Mouse (Mus musculus) spleen, adult 2 months (tissue): Measurements from ENCODE around the gene Bcdin3d. TPM values are rescaled to one million over a fixed set of nuclear protein-coding genes. Genes with fewer than 3 reads are reported as not detected.
"Not testable (repeated sequence)": the region's sequence is repeated elsewhere in the genome, so short reads cannot be mapped to it uniquely, and the experiment has no call there.

ENCODE experiments used
- DNase-seq, 2 experiments: peaks; one replicate each; pipeline versions ENCODE4 v3.0.0 to v3.0.0-alpha.2; 2012 to 2021; ENCODE audit warnings: low spot score in 2 of 2, low read depth in 1 of 2
- H3K27ac ChIP-seq: fragments of 200-500 bp; 2 replicates; pipeline ENCODE4 v1.5.1; 2012; ENCODE audit warnings: low read length, inconsistent platforms; ENCODE audit not compliant: insufficient read depth
- H3K27me3 ChIP-seq: fragments of 200-500 bp; 2 replicates; pipeline ENCODE4 v1.6.1; 2012; ENCODE audit warnings: mild to moderate bottlenecking, moderate library complexity, low read length, inconsistent platforms; ENCODE audit not compliant: control insufficient read depth, insufficient read depth
- H3K36me3 ChIP-seq: fragments of 200-500 bp; 2 replicates; pipeline ENCODE4 v1.6.1; 2012; ENCODE audit warnings: mild to moderate bottlenecking, low read length, inconsistent platforms; ENCODE audit not compliant: control insufficient read depth, insufficient read depth
- H3K4me1 ChIP-seq: fragments of 200-500 bp; 2 replicates; pipeline ENCODE4 v1.6.1; 2011; ENCODE audit warnings: inconsistent platforms; ENCODE audit not compliant: control insufficient read depth, insufficient read depth, insufficient read length
- H3K4me3 ChIP-seq: fragments of 200-500 bp; 2 replicates; pipeline ENCODE4 v1.5.1; 2011; ENCODE audit warnings: mild to moderate bottlenecking, inconsistent platforms; ENCODE audit not compliant: insufficient read depth, insufficient read length; ENCODE audit errors: extremely low read depth
- CTCF ChIP-seq: fragments of 200-500 bp; IDR thresholded peaks from 2 replicates; pipeline ENCODE4 v1.5.1; 2011; ENCODE audit warnings: mild to moderate bottlenecking, inconsistent platforms; ENCODE audit not compliant: insufficient read depth, insufficient read length, insufficient replicate concordance; ENCODE audit errors: extremely low read depth
- POLR2A ChIP-seq: fragments of 200-500 bp; IDR thresholded peaks from 2 replicates; pipeline ENCODE4 v1.6.1; 2011; ENCODE audit warnings: low read depth, low read length, inconsistent platforms
- WGBS: fragments of 180-500 bp; shearing (Covaris S2); methylation state at CpG from one replicate; pipeline ENCODE4 v1.1.7; 2018; 5-methylcytosine and 5-hydroxymethylcytosine counted together
- polyA plus RNA-seq: library from polyadenylated mRNA; depleted of rRNA; stranded (reverse); fragments of >200 nt; gene quantifications from 2 replicates; pipeline ENCODE4 v1.2.3, GENCODE M21; 2012

Gene Bcdin3d
- polyA plus RNA-seq, 1 experiment = 5.1 TPM

DNA sequence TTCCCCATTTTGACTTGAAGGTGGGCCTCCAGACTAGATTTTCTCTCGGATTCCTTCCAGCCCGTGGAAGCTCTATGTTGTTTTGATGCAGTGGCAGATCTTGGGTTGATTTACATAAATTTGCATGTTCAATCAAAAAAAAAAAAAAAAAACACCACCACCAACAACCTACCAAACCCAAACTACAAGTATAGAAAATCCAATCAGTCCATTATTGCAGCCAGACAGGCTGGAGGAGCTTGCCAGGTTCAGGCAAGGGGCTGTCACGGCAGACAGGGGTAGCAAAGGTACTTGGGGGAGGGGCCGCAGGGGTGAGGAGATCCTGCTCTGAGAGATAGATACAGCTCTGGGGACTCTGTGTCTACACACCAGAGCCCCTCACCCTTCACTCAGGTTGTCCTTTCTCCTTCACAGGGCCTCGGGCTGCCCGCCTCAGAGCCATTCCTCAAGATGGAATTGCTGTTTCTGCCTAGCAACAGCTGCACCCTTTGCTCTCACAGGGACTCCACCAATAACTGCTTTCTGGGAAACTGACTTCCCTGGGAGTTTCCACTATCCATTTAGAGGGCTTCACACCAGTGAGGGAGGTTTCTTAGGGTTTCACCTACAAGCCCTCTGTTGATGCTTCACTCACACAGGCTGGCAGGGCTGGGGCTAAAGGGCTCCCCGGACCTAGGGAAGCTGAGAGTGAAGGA is 19.8 kb downstream of the Bcdin3d start:
- H3K4me3 ChIP-seq = no peak overlapping the region
- H3K27ac ChIP-seq = no peak overlapping the region
- no peaks in the 10 kb centered on the region for H3K27me3 ChIP-seq
- DNase-seq = no peak
- TF ChIP-seq POLR2A (no peak), CTCF (no peak)
- peaks cover 5% of the 10 kb centered on the region; the same call in 1 of the 2 replicates for H3K4me1 ChIP-seq
- no peaks in the 10 kb centered on the region for H3K36me3 ChIP-seq
- 85% methylated on average over 7 of the region's 7 CpGs for WGBS

DNA sequence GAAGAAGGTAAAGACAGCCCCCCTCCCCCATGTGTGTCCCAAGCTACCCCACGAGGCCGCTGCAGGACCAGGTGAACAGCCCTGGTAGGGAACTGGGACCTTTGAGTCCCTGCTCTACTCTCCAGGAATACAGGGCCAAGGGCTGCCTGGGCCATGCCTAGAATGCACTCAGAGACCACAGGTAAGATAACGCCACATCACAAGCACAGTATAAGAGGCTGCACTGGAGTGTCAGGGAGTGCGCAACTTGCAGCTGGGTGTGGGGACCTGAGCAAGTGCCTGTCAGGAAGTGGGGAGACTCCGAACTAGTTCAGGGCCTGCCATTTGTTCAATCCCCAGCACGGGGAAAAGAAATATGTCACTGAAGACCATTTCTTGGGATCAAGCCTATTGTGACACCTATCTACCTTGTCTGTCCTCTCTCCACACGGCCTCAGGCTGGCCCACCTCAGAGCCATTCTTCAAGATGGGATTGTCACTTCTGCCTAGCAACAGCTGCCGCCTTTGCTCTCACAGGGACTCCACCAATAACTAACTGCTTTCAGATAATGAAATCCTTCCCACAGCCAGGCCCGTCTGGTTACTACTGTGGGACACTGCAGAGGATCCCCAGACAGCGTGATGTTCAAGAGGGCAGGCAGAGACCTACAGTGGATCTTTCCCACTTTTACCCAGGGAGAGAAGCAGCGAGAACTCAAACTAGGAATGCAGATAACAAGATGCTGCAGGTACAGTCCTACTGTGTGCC is 21.2 kb downstream of the Bcdin3d start:
- Histone ChIP-seq H3K36me3 (no peaks in the 10 kb centered on the region), H3K4me1 (peaks cover 12% of the 10 kb centered on the region; the same call in 1 of the 2 replicates), H3K4me3 (no peak overlapping the region), H3K27ac (no peak overlapping the region), H3K27me3 (no peaks in the 10 kb centered on the region)
- 84% methylated on average over 11 of the region's 11 CpGs for WGBS
- no peak for DNase-seq
- TF ChIP-seq CTCF = no peak
- no peak for TF ChIP-seq POLR2A

DNA sequence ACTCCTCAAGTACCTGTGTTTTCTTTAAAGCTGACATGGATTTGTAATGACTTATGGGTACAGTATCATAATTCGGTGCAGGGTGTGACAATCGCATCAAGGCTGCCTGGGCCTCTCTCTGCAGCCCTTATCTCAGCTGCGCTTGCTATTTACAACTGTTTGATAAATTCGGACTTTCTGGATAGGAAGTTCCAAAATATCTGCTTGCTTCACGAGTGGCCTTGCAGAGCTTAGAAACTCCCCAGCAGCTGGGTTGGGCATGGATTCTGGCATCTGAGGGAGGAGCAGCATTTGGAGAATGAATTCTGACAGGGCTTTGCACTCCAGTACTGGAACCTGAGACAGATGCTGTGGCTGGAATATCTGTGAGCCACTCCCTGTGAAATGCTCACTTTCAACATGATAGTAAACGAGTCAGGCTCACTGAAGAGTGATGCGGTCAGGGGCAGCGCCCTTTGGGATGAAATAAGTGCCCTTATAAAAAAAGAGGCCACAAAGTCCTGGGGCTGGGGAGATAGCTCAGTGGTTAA is 24.7 kb downstream of the Bcdin3d start:
- H3K36me3 ChIP-seq = no peaks in the 10 kb centered on the region
- H3K27me3 ChIP-seq = no peaks in the 10 kb centered on the region
- TF ChIP-seq CTCF (no peak), POLR2A (no peak)
- peaks cover 9% of the 10 kb centered on the region; the same call in 1 of the 2 replicates for H3K4me1 ChIP-seq
- no peak overlapping the region for H3K4me3 ChIP-seq
- WGBS = 59% methylated on average over 8 of the region's 8 CpGs
- 0 out of 2 replicates have a peak overlapping the region, but pooled peaks have one; percentile 5 for H3K27ac ChIP-seq
- no peak for DNase-seq

DNA sequence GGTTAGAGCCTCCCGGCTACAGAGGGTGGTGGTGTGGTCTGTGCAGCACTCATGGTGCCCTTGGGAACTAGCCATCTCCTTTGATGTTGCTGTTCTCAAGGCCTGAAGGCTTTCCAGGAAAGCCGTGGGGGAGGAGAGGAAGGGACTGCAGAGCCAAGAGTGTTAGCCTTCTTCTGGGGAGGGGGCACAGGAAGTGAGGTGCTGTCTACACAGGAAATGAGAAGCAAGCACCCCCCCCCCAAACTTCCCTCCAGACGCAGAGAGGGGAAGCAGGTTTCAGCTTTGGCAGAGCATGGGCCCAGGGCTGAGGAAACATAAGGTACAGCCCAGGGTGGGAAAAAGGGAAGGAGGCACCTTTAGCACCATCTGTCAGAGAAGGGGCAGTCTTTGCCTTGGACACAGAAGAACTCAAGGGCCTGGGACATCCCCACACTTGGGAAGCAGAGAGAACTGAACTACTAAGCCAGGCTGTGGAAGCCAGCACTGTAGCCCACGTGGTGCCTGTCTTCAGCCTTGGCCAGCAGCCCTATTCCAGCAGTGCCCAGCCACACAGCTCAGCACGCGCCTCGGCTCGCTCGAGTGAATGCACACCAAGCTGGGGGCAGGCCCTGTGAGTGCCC is 25.3 kb downstream of the Bcdin3d start:
- 28% methylated on average over 9 of the region's 9 CpGs for WGBS
- DNase-seq = no peak
- no peaks in the 10 kb centered on the region for H3K36me3 ChIP-seq
- H3K27ac ChIP-seq = 0 out of 2 replicates have a peak overlapping the region, but pooled peaks have one; percentile 5
- TF ChIP-seq POLR2A (no peak), CTCF (no peak)
- peaks cover 9% of the 10 kb centered on the region; the same call in 1 of the 2 replicates for H3K4me1 ChIP-seq
- no peaks in the 10 kb centered on the region for H3K27me3 ChIP-seq
- H3K4me3 ChIP-seq = no peak overlapping the region

DNA sequence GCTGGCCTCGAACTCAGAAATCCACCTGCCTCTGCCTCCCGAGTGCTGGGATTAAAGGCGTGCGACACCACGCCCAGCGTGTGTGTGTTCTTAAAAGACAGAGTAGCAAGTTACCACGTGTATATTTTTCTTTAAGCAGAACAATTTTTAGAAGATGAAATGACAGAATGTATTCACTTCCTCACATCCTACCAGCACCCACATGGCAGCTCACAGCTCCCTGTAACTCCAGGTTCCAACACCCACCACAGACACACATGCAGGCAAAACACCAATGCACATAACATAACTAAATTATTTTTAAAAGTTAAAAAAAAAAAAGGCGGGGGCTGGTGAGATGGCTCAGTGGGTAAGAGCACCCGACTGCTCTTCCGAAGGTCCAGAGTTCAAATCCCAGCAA is 28.4 kb downstream of the Bcdin3d start:
- not testable (repeated sequence) for H3K27ac ChIP-seq, H3K27me3 ChIP-seq, DNase-seq, H3K36me3 ChIP-seq, H3K4me1 ChIP-seq, H3K4me3 ChIP-seq
- 85% methylated on average over 10 of the region's 10 CpGs for WGBS

DNA sequence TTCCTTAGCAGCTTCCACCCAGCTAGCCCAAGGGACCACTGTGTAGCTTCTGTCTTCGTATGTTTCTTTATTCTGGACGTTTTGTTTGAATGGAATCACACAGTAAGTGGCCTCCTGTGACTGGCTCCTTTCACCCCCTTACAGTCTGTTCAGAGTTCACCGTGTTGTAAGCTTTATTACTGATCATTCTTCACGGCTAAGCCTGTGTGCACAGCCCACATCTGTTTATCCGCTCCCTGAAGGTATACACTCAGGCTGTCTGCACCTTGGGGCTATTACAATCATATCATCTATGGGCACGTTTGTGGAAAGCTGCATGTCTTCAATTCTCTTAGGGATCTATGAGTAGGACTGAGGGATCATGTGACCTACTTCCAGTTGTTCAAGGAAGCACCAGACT is 29.0 kb downstream of the Bcdin3d start:
- DNase-seq = no peak
- Histone ChIP-seq H3K27ac (no peak overlapping the region), H3K4me3 (no peak overlapping the region), H3K4me1 (peaks cover 9% of the 10 kb centered on the region; the same call in 1 of the 2 replicates), H3K36me3 (no peaks in the 10 kb centered on the region), H3K27me3 (no peaks in the 10 kb centered on the region)
- TF ChIP-seq CTCF = no peak
- no peak for TF ChIP-seq POLR2A
- WGBS = 80% methylated on average over 6 of the region's 6 CpGs
